Mouse (Mus musculus) left cerebral cortex, adult 11 months (tissue): ENCODE data around the gene Baiap2.

Experiments used
- DNase-seq: peaks from one replicate; pipeline ENCODE4 v3.0.0; 2022; ENCODE audit warnings: low spot score

The Baiap2 gene

GRCm38 (mm10) chr11:119919897-119920296 is 22.7 kb upstream of the Baiap2 start:
- no peak for DNase-seq

- DNase-seq: no peak
These were observed 21.9 kb upstream of the Baiap2 start for GRCm38 (mm10) chr11:119920668-119921067.

GRCm38 (mm10) chr11:119925176-119925575 is 17.4 kb upstream of the Baiap2 start:
- no peak for DNase-seq

GRCm38 (mm10) chr11:119926762-119927161 is 15.8 kb upstream of the Baiap2 start:
- DNase-seq: no peak

GRCm38 (mm10) chr11:119928023-119928681 is 14.4 kb upstream of the Baiap2 start:
- DNase-seq: no peak

- DNase-seq: no peak
These were observed 12.8 kb upstream of the Baiap2 start for GRCm38 (mm10) chr11:119929603-119930265.

- no peak for DNase-seq
These were observed 10.8 kb upstream of the Baiap2 start for GRCm38 (mm10) chr11:119931809-119932208.

- DNase-seq: no peak
These were observed 9.4 kb upstream of the Baiap2 start for GRCm38 (mm10) chr11:119933142-119933541.

GRCm38 (mm10) chr11:119933819-119934583 is 8.6 kb upstream of the Baiap2 start:
- no peak for DNase-seq

- no peak for DNase-seq
These were observed 7.8 kb upstream of the Baiap2 start for GRCm38 (mm10) chr11:119934773-119935172.

GRCm38 (mm10) chr11:119935457-119935856 is 7.1 kb upstream of the Baiap2 start:
- no peak for DNase-seq

GRCm38 (mm10) chr11:119936456-119936855 is 6.1 kb upstream of the Baiap2 start:
- no peak for DNase-seq

GRCm38 (mm10) chr11:119937216-119937615 is 5.3 kb upstream of the Baiap2 start:
- peak; percentile 70 for DNase-seq

GRCm38 (mm10) chr11:119937772-119938502 is 4.6 kb upstream of the Baiap2 start:
- no peak for DNase-seq

- DNase-seq: no peak
These were observed 3.4 kb upstream of the Baiap2 start for GRCm38 (mm10) chr11:119939073-119939710.

- no peak for DNase-seq
These were observed 2.9 kb upstream of the Baiap2 start for GRCm38 (mm10) chr11:119939711-119940106.

- DNase-seq: peak; percentile 59
These were observed 2.4 kb upstream of the Baiap2 start for GRCm38 (mm10) chr11:119940142-119940541.

- DNase-seq: no peak
These were observed 769 bp upstream of the Baiap2 start for GRCm38 (mm10) chr11:119941794-119942193.

- no peak for DNase-seq
These were observed 299 bp upstream of the Baiap2 start for GRCm38 (mm10) chr11:119942201-119942726.

- DNase-seq: no peak
These were observed 945 bp downstream of the Baiap2 start for GRCm38 (mm10) chr11:119943428-119943988.

GRCm38 (mm10) chr11:119945343-119945742 is 2.8 kb downstream of the Baiap2 start:
- DNase-seq: no peak
